Mouse (Mus musculus) cerebellum, postnatal 25 days (tissue): Measurements from ENCODE around the gene Gm21822.
"Not testable (repeated sequence)": the region's sequence is repeated elsewhere in the genome, so short reads cannot be mapped to it uniquely, and the experiment has no call there.

ENCODE experiments used
- DNase-seq, 2 experiments: peaks; one replicate each; pipeline ENCODE4 v3.0.0; 2021; ENCODE audit warnings: mixed read lengths in 2 of 2

Gm21822 gene

DNA sequence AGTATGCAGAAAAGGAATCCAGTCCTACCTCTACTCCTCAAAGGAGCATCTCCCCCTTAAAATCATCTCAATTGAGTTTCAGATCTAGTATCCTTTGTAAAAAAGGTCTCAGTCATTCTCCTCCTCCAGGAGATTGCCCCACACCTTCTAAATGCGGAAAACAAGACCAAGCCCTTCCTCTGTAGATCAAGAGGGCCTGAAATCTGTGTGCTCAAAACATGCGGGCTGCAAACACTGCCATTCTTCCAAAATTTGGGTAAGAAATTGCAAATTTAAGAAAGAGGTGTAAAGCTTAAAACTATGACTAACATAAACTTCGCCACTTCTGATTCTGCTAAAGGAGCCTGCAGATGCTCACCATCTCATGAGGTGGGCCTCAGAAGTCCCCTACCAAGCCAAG, at the start of gene Gm21822:
Gm21822 (plus strand) TSS at position 301 of the 400 bp plus-strand sequence.
- DNase-seq: not testable (repeated sequence)
